Mouse (Mus musculus) intestine, postnatal 0 days (tissue): ENCODE measurements around the gene Erlin1. TPM values are rescaled to one million over a fixed set of nuclear protein-coding genes. Genes with fewer than 3 reads are reported as not detected.

ENCODE experiments used
- ATAC-seq: fragments of 200-750 bp; cut with Nextera tagmentation; 2 replicates; pipeline ENCODE4 v1.8.0; 2017; ENCODE audit warnings: mild to moderate bottlenecking, moderate TSS enrichment, moderate library complexity
- H3K27ac ChIP-seq: fragments of 300-500 bp; sonication (generic); 2 replicates; pipeline ENCODE4 v1.5.1; 2014; ENCODE audit warnings: mild to moderate bottlenecking, low read depth, low read length, moderate library complexity
- H3K27me3 ChIP-seq: fragments of 300-500 bp; sonication (generic); replicated peaks from 2 replicates; pipeline ENCODE4 v1.6.1; 2014; ENCODE audit warnings: low read length, mixed read lengths; ENCODE audit not compliant: control insufficient read depth, insufficient read depth
- H3K36me3 ChIP-seq: fragments of 300-500 bp; sonication (generic); 2 replicates; pipeline ENCODE4 v1.6.1; 2014; ENCODE audit warnings: mild to moderate bottlenecking, moderate library complexity; ENCODE audit not compliant: control insufficient read depth, insufficient read depth
- H3K4me1 ChIP-seq: fragments of 300-500 bp; sonication (generic); replicated peaks from 2 replicates; pipeline ENCODE4 v1.6.1; 2014; ENCODE audit warnings: antibody characterized with exemption, low read length, mixed read lengths; ENCODE audit not compliant: control insufficient read depth, insufficient read depth
- H3K4me2 ChIP-seq: fragments of 300-500 bp; sonication (generic); replicated peaks from 2 replicates; pipeline ENCODE4 v1.6.1; 2014; ENCODE audit warnings: low read depth, mild to moderate bottlenecking, moderate library complexity
- H3K4me3 ChIP-seq: fragments of 300-500 bp; sonication (generic); 2 replicates; pipeline ENCODE4 v1.5.1; 2014; ENCODE audit warnings: low read depth, low read length
- H3K9ac ChIP-seq: fragments of 300-500 bp; sonication (generic); 2 replicates; pipeline ENCODE4 v1.6.1; 2014; ENCODE audit warnings: mild to moderate bottlenecking, low read depth, low read length
- H3K9me3 ChIP-seq: fragments of 300-500 bp; sonication (generic); 2 replicates; pipeline ENCODE4 v1.6.1; 2016; ENCODE audit warnings: mixed run types; ENCODE audit not compliant: control insufficient read depth
- CTCF ChIP-seq: sonication (generic); IDR thresholded peaks from 2 replicates; pipeline ENCODE4 v1.5.1; 2016; ENCODE audit warnings: low read depth, mild to moderate bottlenecking, control low read depth, antibody characterized with exemption, moderate library complexity
- WGBS: fragments of 180-500 bp; shearing (Covaris S2); extraction: QIAGEN DNeasy Blood & Tissue Kit; methylation state at CpG from one replicate; pipeline ENCODE4 v1.1.7; 2014; 5-methylcytosine and 5-hydroxymethylcytosine counted together
- polyA plus RNA-seq: library from polyadenylated mRNA; unstranded; fragments of >200 nt; fragmentation: Nextera tagmentation; extraction: Ambion mirVana; gene quantifications from 2 replicates; pipeline ENCODE4 v1.2.1, GENCODE M21; 2015

The Erlin1 gene
- polyA plus RNA-seq, 1 experiment from 2014 or later = 21.0 TPM

- no peak for ATAC-seq
- Histone ChIP-seq H3K27ac (no peak overlapping the region), H3K4me1 (peaks cover 4% of the 10 kb centered on the region; the same call in 1 of the 2 replicates), H3K36me3 (no peaks in the 10 kb centered on the region), H3K4me3 (no peak overlapping the region), H3K9me3 (no peaks in the 10 kb centered on the region), H3K4me2 (no peak overlapping the region), H3K9ac (no peak overlapping the region), H3K27me3 (no peaks in the 10 kb centered on the region)
- no peak for TF ChIP-seq CTCF
- 78% methylated on average over 8 of the region's 8 CpGs for WGBS
These were observed 42.5 kb downstream of the Erlin1 start for GRCm38 (mm10) chr19:44026956-44027530.

DNA sequence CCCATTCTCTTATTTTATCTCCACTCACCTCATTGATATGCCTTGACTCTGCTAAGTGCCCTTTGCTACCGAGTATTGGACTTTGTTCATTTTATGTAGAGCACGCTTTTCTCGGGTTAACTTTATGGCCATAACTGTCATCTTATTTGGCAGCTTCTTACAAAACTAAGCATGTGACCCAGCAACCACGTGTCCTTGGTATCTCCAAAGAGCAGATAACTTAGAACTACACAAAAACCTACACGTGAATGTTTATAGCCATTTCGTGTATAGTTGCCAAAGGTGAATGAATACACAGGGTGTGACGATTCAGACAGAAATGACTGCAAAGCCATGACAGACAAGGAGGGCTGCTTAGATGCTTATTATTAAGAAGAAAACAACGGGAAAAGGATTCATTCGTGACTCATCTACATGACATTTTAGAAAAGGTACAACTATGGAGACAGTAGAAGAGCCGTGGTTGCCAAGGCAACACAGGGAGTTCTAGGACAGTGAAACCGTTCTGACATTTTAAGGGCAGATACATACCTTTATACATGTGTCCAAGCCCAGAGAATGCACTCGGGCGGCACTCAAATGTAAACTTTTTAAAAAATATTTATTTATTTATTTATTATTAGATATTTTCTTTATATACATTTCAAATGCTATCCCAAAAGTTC is 44.5 kb downstream of the Erlin1 start:
- Histone ChIP-seq H3K27ac (no peak overlapping the region), H3K4me1 (peaks cover 4% of the 10 kb centered on the region), H3K9ac (no peak overlapping the region), H3K4me2 (no peak overlapping the region), H3K4me3 (no peak overlapping the region), H3K9me3 (no peaks in the 10 kb centered on the region), H3K36me3 (no peaks in the 10 kb centered on the region), H3K27me3 (no peaks in the 10 kb centered on the region)
- 52% methylated on average over 13 of the region's 13 CpGs for WGBS
- TF ChIP-seq CTCF = no peak
- peak; percentile 87 for ATAC-seq

DNA sequence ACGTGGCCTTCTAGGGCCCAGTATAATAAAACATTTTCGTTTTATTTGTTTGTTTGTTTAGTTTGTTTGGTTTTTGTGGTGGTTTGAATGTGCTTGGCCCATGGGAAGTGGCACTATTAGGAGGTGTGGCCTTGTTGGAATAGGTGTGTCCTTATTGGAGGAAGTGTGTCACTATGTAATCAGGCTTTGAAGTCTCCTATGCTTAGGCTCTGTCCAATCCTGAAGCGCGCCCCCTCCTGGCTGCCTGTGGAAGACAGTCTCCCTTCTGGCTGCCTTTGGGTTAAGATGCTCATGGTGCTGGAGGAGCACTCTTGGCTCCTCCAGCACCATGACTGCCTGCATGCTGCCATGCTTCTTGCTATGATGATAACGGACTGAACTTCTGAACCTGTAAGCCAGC is 46.5 kb downstream of the Erlin1 start:
- H3K9me3 ChIP-seq = no peaks in the 10 kb centered on the region
- H3K9ac ChIP-seq = no peak overlapping the region
- no peaks in the 10 kb centered on the region for H3K27me3 ChIP-seq
- peaks cover 4% of the 10 kb centered on the region for H3K4me1 ChIP-seq
- no peak for ATAC-seq
- no peak overlapping the region for H3K27ac ChIP-seq
- TF ChIP-seq CTCF = peak; percentile 50
- no peak overlapping the region for H3K4me2 ChIP-seq
- no peak overlapping the region for H3K4me3 ChIP-seq
- no peaks in the 10 kb centered on the region for H3K36me3 ChIP-seq
- 62% methylated on average over 5 of the region's 5 CpGs for WGBS

DNA sequence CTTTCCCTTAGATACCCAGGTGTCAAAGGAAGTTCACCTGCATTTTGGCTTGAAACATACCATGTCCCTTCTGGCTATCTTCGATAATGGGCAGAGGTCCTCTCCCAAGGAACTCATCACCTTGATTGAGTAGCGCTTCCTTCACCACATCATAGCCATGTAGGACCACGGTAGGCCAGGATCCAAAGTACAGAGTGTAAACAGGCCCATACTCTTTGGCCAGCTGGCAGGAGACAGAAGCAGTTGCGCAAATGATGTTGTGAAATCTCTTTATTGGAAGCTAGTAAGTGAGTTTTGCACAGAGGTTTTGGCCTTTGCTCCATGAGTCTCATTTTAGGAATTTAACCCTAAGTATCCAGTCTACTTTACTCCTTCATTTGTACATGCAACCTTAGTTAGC is 48.1 kb downstream of the Erlin1 start:
- 33% methylated on average over 4 of the region's 4 CpGs for WGBS
- TF ChIP-seq CTCF = no peak
- peak; percentile 74 for ATAC-seq
- Histone ChIP-seq H3K9ac (no peak overlapping the region), H3K4me2 (no peak overlapping the region), H3K36me3 (no peaks in the 10 kb centered on the region), H3K27ac (peak overlapping the region; percentile 57; the same call in 1 of the 2 replicates), H3K4me1 (peaks cover 4% of the 10 kb centered on the region), H3K27me3 (no peaks in the 10 kb centered on the region), H3K4me3 (no peak overlapping the region), H3K9me3 (no peaks in the 10 kb centered on the region)

GRCm38 (mm10) chr19:44019739-44020138 is 49.8 kb downstream of the Erlin1 start:
- H3K9ac ChIP-seq = no peak overlapping the region
- H3K36me3 ChIP-seq = no peaks in the 10 kb centered on the region
- 59% methylated on average over 7 of the region's 7 CpGs for WGBS
- no peak for ATAC-seq
- H3K27ac ChIP-seq = 0 out of 2 replicates have a peak overlapping the region, but pooled peaks have one; percentile 4
- H3K4me2 ChIP-seq = no peak overlapping the region
- no peaks in the 10 kb centered on the region for H3K27me3 ChIP-seq
- peaks cover 4% of the 10 kb centered on the region for H3K4me1 ChIP-seq
- no peak for TF ChIP-seq CTCF
- H3K4me3 ChIP-seq = no peak overlapping the region
- no peaks in the 10 kb centered on the region for H3K9me3 ChIP-seq

- H3K27me3 ChIP-seq = no peaks in the 10 kb centered on the region
- no peaks in the 10 kb centered on the region for H3K4me1 ChIP-seq
- H3K4me3 ChIP-seq = no peak overlapping the region
- TF ChIP-seq CTCF = no peak
- no peak overlapping the region for H3K27ac ChIP-seq
- no peaks in the 10 kb centered on the region for H3K9me3 ChIP-seq
- no peaks in the 10 kb centered on the region for H3K36me3 ChIP-seq
- WGBS = 36% methylated on average over 6 of the region's 6 CpGs
- H3K4me2 ChIP-seq = no peak overlapping the region
- no peak for ATAC-seq
- H3K9ac ChIP-seq = no peak overlapping the region
These were observed 55.7 kb downstream of the Erlin1 start for GRCm38 (mm10) chr19:44013862-44014261.
